Mouse (Mus musculus): ENCODE measurements around the gene Gpr156. TPM values are rescaled to one million over a fixed set of nuclear protein-coding genes. Genes with fewer than 3 reads are reported as not detected.

Gene Gpr156
- polyA plus RNA-seq, 1 experiment = not detected

- Histone ChIP-seq H3K27ac (ENCODE audit: insufficient read depth, low read depth, low read length) (no peak overlapping the region), H3K4me1 (ENCODE audit: control insufficient read depth, insufficient read depth, low read length) (no peaks in the 10 kb centered on the region), H3K4me3 (ENCODE audit: insufficient read depth, low read length) (no peak overlapping the region)
- no peak for TF ChIP-seq POLR2A (IDR thresholded peaks at IDR 0.05; ENCODE audit: borderline replicate concordance, low read depth, low read length)
- TF ChIP-seq CTCF (IDR thresholded peaks at IDR 0.05; ENCODE audit: low read depth, low read length) = no peak
Measured at GRCm38 (mm10) chr16:37911086-37911485, 5.2 kb upstream of the Gpr156 start.

- TF ChIP-seq CTCF (IDR thresholded peaks at IDR 0.05; ENCODE audit: low read depth, low read length) (no peak), POLR2A (IDR thresholded peaks at IDR 0.05; ENCODE audit: borderline replicate concordance, low read depth, low read length) (no peak)
- no peaks in the 10 kb centered on the region for H3K4me1 ChIP-seq (ENCODE audit: control insufficient read depth, insufficient read depth, low read length)
- no peak overlapping the region for H3K4me3 ChIP-seq (ENCODE audit: insufficient read depth, low read length)
- no peak overlapping the region for H3K27ac ChIP-seq (ENCODE audit: insufficient read depth, low read depth, low read length)
Measured at GRCm38 (mm10) chr16:37916818-37917201, 514 bp downstream of the Gpr156 start.

GRCm38 (mm10) chr16:37919000-37919399, 2.7 kb downstream of the Gpr156 start:
- TF ChIP-seq POLR2A (IDR thresholded peaks at IDR 0.05; ENCODE audit: borderline replicate concordance, low read depth, low read length) (no peak), CTCF (IDR thresholded peaks at IDR 0.05; ENCODE audit: low read depth, low read length) (no peak)
- Histone ChIP-seq H3K4me1 (ENCODE audit: control insufficient read depth, insufficient read depth, low read length) (no peaks in the 10 kb centered on the region), H3K27ac (ENCODE audit: insufficient read depth, low read depth, low read length) (no peak overlapping the region), H3K4me3 (ENCODE audit: insufficient read depth, low read length) (no peak overlapping the region)

DNA sequence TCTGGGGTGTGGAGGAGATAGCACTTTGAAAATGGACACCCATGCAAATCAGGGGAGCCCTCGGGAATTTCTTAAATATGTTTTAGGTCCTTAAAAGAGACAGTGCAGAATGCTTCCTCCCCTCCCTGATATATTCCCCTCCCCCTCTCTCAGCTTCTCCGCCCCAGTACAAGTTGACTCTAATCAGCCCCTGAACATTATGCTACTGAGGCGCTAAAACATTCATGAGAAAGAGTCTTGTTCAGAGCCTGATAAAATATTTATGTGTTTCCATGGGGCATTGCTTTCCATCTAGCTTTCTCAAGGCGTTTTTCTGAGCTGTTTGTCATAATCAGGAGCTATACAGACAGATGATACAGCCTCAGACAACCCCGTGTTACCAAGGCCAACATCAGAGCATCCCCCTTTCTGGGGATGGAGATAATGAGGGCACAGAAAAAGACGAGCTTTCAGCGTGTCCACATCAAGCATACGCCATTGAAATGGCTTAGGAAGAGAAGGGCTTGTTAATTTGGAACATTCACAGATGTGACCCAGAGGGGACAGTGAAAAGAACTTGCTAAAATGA, 4.6 kb downstream of the Gpr156 start:
- Histone ChIP-seq H3K4me1 (ENCODE audit: control insufficient read depth, insufficient read depth, low read length) (no peaks in the 10 kb centered on the region), H3K27ac (ENCODE audit: insufficient read depth, low read depth, low read length) (no peak overlapping the region), H3K4me3 (ENCODE audit: insufficient read depth, low read length) (no peak overlapping the region)
- no peak for TF ChIP-seq POLR2A (IDR thresholded peaks at IDR 0.05; ENCODE audit: borderline replicate concordance, low read depth, low read length)
- no peak for TF ChIP-seq CTCF (IDR thresholded peaks at IDR 0.05; ENCODE audit: low read depth, low read length)

- H3K4me1 ChIP-seq (ENCODE audit: control insufficient read depth, insufficient read depth, low read length) = no peaks in the 10 kb centered on the region
- no peak overlapping the region for H3K4me3 ChIP-seq (ENCODE audit: insufficient read depth, low read length)
- no peak for TF ChIP-seq POLR2A (IDR thresholded peaks at IDR 0.05; ENCODE audit: borderline replicate concordance, low read depth, low read length)
- no peak for TF ChIP-seq CTCF (IDR thresholded peaks at IDR 0.05; ENCODE audit: low read depth, low read length)
- H3K27ac ChIP-seq (ENCODE audit: insufficient read depth, low read depth, low read length) = no peak overlapping the region
Measured at GRCm38 (mm10) chr16:37926087-37926486, 9.8 kb downstream of the Gpr156 start.

DNA sequence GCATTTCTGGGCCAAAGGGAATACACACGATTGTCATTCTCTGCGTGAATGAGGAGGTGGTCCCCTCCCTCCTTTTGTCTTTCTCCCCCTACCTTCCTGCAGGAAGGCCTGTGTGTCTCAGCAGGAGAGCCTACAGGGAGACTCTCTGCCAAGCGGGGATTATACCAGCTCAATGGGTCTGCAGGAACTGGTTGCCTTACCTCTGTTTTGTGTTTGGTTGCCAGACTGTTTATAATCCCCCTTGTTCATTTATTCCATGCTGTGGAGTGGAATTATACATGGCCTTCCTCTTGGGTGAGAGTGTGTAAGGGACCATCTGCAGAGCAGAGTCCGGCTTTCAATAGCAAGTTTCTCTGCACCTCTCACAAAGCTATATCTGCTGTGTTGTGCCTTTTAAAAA, 10.8 kb downstream of the Gpr156 start:
- no peak overlapping the region for H3K4me3 ChIP-seq (ENCODE audit: insufficient read depth, low read length)
- H3K4me1 ChIP-seq (ENCODE audit: control insufficient read depth, insufficient read depth, low read length) = no peaks in the 10 kb centered on the region
- TF ChIP-seq POLR2A (IDR thresholded peaks at IDR 0.05; ENCODE audit: borderline replicate concordance, low read depth, low read length) (no peak), CTCF (IDR thresholded peaks at IDR 0.05; ENCODE audit: low read depth, low read length) (no peak)
- H3K27ac ChIP-seq (ENCODE audit: insufficient read depth, low read depth, low read length) = no peak overlapping the region

GRCm38 (mm10) chr16:37929006-37929405, 12.7 kb downstream of the Gpr156 start:
- no peaks in the 10 kb centered on the region for H3K4me1 ChIP-seq (ENCODE audit: control insufficient read depth, insufficient read depth, low read length)
- H3K4me3 ChIP-seq (ENCODE audit: insufficient read depth, low read length) = no peak overlapping the region
- TF ChIP-seq POLR2A (IDR thresholded peaks at IDR 0.05; ENCODE audit: borderline replicate concordance, low read depth, low read length) (no peak), CTCF (IDR thresholded peaks at IDR 0.05; ENCODE audit: low read depth, low read length) (no peak)
- H3K27ac ChIP-seq (ENCODE audit: insufficient read depth, low read depth, low read length) = no peak overlapping the region

- no peaks in the 10 kb centered on the region for H3K4me1 ChIP-seq (ENCODE audit: control insufficient read depth, insufficient read depth, low read length)
Measured at GRCm38 (mm10) chr16:37929626-37930025, 13.3 kb downstream of the Gpr156 start.

DNA sequence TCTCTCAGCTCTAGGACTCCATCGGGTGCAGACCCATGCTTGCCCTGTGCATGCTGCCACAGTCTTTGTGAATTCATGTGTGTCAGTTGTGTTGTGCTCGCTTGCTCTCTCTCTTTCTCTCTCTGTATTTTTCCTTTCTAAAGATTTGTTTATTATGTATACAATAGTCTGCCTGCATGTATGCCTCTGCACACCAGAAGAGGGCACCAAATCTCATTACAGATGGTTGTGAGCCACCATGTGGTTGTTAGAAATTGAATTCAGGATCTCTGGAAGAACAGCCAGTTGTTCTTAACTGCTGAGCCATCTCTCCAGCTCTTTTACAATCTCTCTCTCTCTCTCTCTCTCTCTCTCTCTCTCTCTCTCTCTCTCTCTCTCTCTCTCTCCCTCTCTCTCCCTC, 18.6 kb downstream of the Gpr156 start:
- TF ChIP-seq POLR2A (IDR thresholded peaks at IDR 0.05; ENCODE audit: borderline replicate concordance, low read depth, low read length) = no peak
- TF ChIP-seq CTCF (IDR thresholded peaks at IDR 0.05; ENCODE audit: low read depth, low read length) = no peak
- no peak overlapping the region for H3K4me3 ChIP-seq (ENCODE audit: insufficient read depth, low read length)
- H3K4me1 ChIP-seq (ENCODE audit: control insufficient read depth, insufficient read depth, low read length) = no peaks in the 10 kb centered on the region
- H3K27ac ChIP-seq (ENCODE audit: insufficient read depth, low read depth, low read length) = no peak overlapping the region

More at GRCm38 (mm10) chr16:37929626-37930025, 13.3 kb downstream of the Gpr156 start:
- TF ChIP-seq POLR2A (IDR thresholded peaks at IDR 0.05; ENCODE audit: borderline replicate concordance, low read depth, low read length) (no peak), CTCF (IDR thresholded peaks at IDR 0.05; ENCODE audit: low read depth, low read length) (no peak)
- Histone ChIP-seq H3K4me3 (ENCODE audit: insufficient read depth, low read length) (no peak overlapping the region), H3K27ac (ENCODE audit: insufficient read depth, low read depth, low read length) (no peak overlapping the region)

DNA sequence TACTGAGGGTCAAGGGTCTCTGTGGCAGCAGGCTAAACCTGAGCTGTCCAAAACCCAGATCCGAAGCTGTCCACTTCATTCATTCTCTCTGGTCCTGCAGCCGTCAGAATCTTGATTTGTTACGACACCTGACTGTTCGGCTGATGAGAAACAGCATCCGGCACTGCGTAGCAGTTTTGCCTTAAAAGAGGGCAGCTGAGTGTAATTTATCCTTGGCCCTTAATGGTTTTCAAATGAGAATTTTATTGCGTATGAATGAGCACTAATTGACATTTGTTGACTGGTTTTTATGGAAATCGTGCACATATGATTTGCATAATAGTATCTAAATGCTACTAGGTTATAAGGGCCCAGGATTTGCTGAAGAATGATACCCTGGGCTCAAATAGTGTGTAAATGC, 21.0 kb downstream of the Gpr156 start:
- Histone ChIP-seq H3K27ac (ENCODE audit: insufficient read depth, low read depth, low read length) (no peak overlapping the region), H3K4me1 (ENCODE audit: control insufficient read depth, insufficient read depth, low read length) (no peaks in the 10 kb centered on the region)
- TF ChIP-seq POLR2A (IDR thresholded peaks at IDR 0.05; ENCODE audit: borderline replicate concordance, low read depth, low read length) (no peak), CTCF (IDR thresholded peaks at IDR 0.05; ENCODE audit: low read depth, low read length) (no peak)

More for the DNA sequence above, 21.0 kb downstream of the Gpr156 start:
- no peak overlapping the region for H3K4me3 ChIP-seq (ENCODE audit: insufficient read depth, low read length)
